Mouse (Mus musculus) limb, embryonic 14.5 days (tissue): ENCODE results near the gene Nelfe. TPM values are rescaled to one million over a fixed set of nuclear protein-coding genes. Genes with fewer than 3 reads are reported as not detected.
A peak's percentile ranks its signal among the peaks of the same experiment; 100 is the strongest.

Experiments used
- ATAC-seq: fragments of 200-750 bp; cut with Nextera tagmentation; 2 replicates; pipeline ENCODE4 v1.8.0; 2017; ENCODE audit warnings: low read depth, moderate number of reproducible peaks, moderate TSS enrichment; ENCODE audit not compliant: low FRiP score
- DNase-seq: peaks from one replicate; pipeline ENCODE4 v3.0.0-alpha.2; 2015; ENCODE audit warnings: low spot score
- H3K27ac ChIP-seq: fragments of 300-500 bp; sonication (generic); replicated peaks from 2 replicates; pipeline ENCODE4 v1.5.1; 2014; ENCODE audit warnings: low read depth, mild to moderate bottlenecking, low read length, moderate library complexity, mixed read lengths
- H3K27me3 ChIP-seq: fragments of 300-500 bp; sonication (generic); 2 replicates; pipeline ENCODE4 v1.6.1; 2014; ENCODE audit warnings: low read length, mixed read lengths; ENCODE audit not compliant: control insufficient read depth, insufficient read depth
- H3K36me3 ChIP-seq: fragments of 300-500 bp; sonication (generic); 2 replicates; pipeline ENCODE4 v1.6.1; 2014; ENCODE audit warnings: mild to moderate bottlenecking, low read length, moderate library complexity, mixed read lengths; ENCODE audit not compliant: control insufficient read depth, insufficient read depth
- H3K4me1 ChIP-seq: fragments of 300-500 bp; sonication (generic); 2 replicates; pipeline ENCODE4 v1.6.1; 2014; ENCODE audit warnings: antibody characterized with exemption, low read length, mixed read lengths; ENCODE audit not compliant: control insufficient read depth, insufficient read depth
- H3K4me2 ChIP-seq: fragments of 300-500 bp; sonication (generic); replicated peaks from 2 replicates; pipeline ENCODE4 v1.6.1; 2014; ENCODE audit warnings: low read depth, mild to moderate bottlenecking, low read length, moderate library complexity; ENCODE audit not compliant: severe bottlenecking
- H3K4me3 ChIP-seq: fragments of 300-500 bp; sonication (generic); replicated peaks from 2 replicates; pipeline ENCODE4 v1.5.1; 2014; ENCODE audit warnings: low read length
- H3K9ac ChIP-seq: fragments of 300-500 bp; sonication (generic); 2 replicates; pipeline ENCODE4 v1.6.1; 2014; ENCODE audit warnings: mild to moderate bottlenecking, low read depth, low read length, moderate library complexity; ENCODE audit not compliant: severe bottlenecking
- H3K9me3 ChIP-seq: fragments of 300-500 bp; sonication (generic); 2 replicates; pipeline ENCODE4 v1.6.1; 2016; ENCODE audit warnings: low read length; ENCODE audit not compliant: control insufficient read depth
- POLR2A ChIP-seq: fragments of 200-500 bp; IDR thresholded peaks from 2 replicates; pipeline ENCODE4 v1.8.0; 2012; ENCODE audit warnings: inconsistent platforms, mild to moderate bottlenecking, moderate library complexity, borderline replicate concordance; ENCODE audit not compliant: insufficient read depth, insufficient read length; ENCODE audit errors: extremely low read depth
- WGBS: fragments of 180-500 bp; shearing (Covaris S2); extraction: QIAGEN DNeasy Blood & Tissue Kit; methylation state at CpG from one replicate; pipeline ENCODE4 v1.1.7; 2014; 5-methylcytosine and 5-hydroxymethylcytosine counted together
- polyA plus RNA-seq, 2 experiments: library from polyadenylated mRNA; depleted of rRNA in 1 of 2; stranded (reverse) in 1 of 2; unstranded in 1 of 2; fragments of >200 nt; fragmentation: Nextera tagmentation in 1 of 2; extraction: Ambion mirVana in 1 of 2; gene quantifications; 2 replicates each; pipeline versions ENCODE4 v1.2.1 to v1.2.3; 2012 to 2014

The Nelfe gene
- polyA plus RNA-seq, 2 experiments = 92.2 to 101 TPM

DNA sequence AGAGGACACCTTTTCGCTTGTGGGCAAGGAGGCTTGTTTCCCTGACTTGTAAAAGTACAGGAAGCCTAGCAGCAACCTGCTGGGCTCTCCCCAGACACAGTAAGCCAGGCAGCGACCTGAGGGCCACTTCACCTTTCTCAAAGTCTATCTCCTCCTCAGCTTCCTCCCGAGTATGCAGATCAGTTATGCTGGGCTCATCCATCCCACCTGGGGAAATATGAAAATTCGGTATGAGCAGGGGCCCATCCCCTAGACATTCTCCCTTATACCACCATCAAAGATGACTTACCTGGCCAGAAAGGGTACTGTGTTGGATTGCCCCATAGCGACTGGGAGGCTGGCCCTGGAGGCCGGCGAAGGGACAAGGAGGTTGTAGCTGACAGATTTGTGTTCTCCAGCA is 2.6 kb upstream of the Nelfe start:
- Histone ChIP-seq H3K4me2 (no peak overlapping the region), H3K27me3 (no peaks in the 10 kb centered on the region), H3K36me3 (peaks cover 58% of the 10 kb centered on the region), H3K9me3 (no peaks in the 10 kb centered on the region), H3K9ac (no peak overlapping the region), H3K4me1 (peaks cover 12% of the 10 kb centered on the region), H3K27ac (no peak overlapping the region), H3K4me3 (no peak overlapping the region)
- no peak for TF ChIP-seq POLR2A
- WGBS = 86% methylated on average over 7 of the region's 7 CpGs
- ATAC-seq (no peak), DNase-seq (no peak)

DNA sequence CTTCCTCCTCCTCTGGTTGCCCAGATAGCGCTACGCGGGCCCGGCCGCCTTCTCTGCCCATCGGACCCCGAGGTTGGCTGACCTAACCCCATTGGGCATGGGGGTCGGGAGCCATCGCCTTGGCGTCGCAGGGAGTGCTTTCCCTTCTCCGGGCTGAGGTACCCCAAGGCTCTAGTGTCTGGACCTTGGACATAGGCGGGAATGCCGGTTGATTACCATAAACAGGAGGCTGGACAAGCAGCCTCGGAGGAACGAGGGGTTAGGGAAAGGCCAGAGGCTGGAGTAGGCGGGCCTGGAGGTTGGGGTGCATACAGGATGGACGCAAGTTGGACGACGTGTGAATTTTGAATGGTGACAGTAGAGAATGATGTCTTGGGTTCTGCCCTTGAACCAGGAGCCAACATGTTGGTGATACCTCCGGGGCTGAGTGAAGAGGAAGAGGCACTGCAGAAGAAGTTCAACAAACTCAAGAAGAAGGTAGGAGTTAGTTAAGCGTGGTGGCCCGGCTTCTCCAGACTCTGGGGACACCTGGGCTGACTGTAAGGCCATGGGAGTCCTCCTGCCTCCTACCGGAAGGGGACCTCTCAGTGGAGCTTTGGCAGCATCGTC is 430 bp downstream of the Nelfe start:
- Histone ChIP-seq H3K9me3 (no peaks in the 10 kb centered on the region), H3K27me3 (no peaks in the 10 kb centered on the region), H3K9ac (peak overlapping the region; percentile 78), H3K4me3 (peak overlapping the region; percentile 91), H3K27ac (0 out of 2 replicates have a peak overlapping the region, but pooled peaks have one; percentile 33), H3K36me3 (peaks cover 56% of the 10 kb centered on the region), H3K4me1 (peaks cover 12% of the 10 kb centered on the region), H3K4me2 (peak overlapping the region; percentile 89)
- no peak for TF ChIP-seq POLR2A
- 2% methylated on average over 25 of the region's 25 CpGs for WGBS
- DNase-seq (no peak), ATAC-seq (no peak; the same call in 1 of the 2 replicates)

DNA sequence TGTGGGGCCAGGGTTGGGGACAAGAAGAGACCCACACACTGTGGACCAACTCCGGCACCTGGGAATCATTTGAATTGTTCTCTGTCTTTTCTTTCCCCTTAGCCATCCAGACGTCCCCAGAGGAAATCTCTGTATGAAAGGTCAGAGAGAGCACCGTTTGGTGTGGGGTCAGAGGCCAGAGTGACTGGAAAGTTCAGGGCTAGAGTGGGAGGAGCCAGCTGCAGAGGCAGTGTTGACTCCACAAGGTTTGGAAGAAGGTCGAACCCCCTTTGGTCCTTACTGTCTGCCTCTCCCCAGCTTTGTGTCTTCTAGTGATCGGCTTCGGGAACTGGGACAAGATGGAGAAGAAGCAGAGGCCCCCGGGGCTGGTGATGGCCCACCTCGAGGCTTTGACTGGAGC is 3.3 kb downstream of the Nelfe start:
- Histone ChIP-seq H3K27ac (no peak overlapping the region), H3K27me3 (no peaks in the 10 kb centered on the region), H3K4me3 (no peak overlapping the region), H3K9ac (no peak overlapping the region), H3K4me2 (no peak overlapping the region), H3K4me1 (peaks cover 12% of the 10 kb centered on the region), H3K9me3 (no peaks in the 10 kb centered on the region), H3K36me3 (peaks cover 46% of the 10 kb centered on the region)
- DNase-seq (no peak), ATAC-seq (no peak)
- TF ChIP-seq POLR2A = no peak
- WGBS = 73% methylated on average over 8 of the region's 8 CpGs

DNA sequence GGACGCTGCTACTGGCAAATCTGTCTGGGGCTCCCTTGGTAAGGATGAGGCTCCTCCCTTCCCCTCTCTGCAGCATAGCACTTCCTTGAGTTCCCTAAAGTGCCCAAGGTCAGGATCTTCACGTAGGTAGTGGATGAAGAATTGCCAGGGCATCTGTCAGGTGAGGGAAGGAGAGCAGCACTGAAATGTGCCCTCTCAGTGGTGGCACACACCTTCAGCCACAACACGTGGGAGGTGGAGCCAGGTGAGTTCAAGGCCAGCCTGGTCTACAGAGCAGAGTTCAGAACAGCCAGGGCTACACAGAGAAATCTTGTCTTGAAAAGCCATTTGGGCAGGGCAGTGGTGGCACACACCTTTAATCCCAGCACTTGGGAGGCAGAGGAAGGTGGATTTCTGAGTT is 4.6 kb downstream of the Nelfe start:
- Histone ChIP-seq H3K9me3 (no peaks in the 10 kb centered on the region), H3K27me3 (no peaks in the 10 kb centered on the region), H3K4me3 (no peak overlapping the region), H3K27ac (no peak overlapping the region), H3K36me3 (peaks cover 46% of the 10 kb centered on the region), H3K4me2 (no peak overlapping the region), H3K4me1 (peaks cover 8% of the 10 kb centered on the region), H3K9ac (no peak overlapping the region)
- WGBS = 81% methylated on average over 3 of the region's 3 CpGs
- TF ChIP-seq POLR2A = no peak
- ATAC-seq (no peak), DNase-seq (no peak)

DNA sequence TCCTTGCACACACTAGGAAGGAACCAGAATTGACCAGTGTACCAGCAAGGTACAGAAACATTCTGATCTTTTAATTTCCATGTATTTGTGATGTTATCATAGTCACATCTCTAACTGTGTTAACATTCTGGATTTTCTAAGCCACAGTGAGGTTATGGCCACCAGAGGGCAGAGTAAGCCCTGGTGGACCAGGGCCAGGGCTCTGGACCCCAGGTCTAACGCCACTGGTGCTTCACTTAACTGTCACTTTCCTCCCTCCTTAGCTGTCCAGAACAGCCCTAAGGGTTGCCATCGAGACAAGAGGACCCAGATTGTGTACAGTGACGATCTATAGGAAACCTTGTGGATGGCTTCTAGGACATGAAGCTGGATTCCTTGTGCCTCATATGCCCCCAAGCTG is 5.6 kb downstream of the Nelfe start:
- H3K9ac ChIP-seq = no peak overlapping the region

More for the DNA sequence above, 5.6 kb downstream of the Nelfe start:
- 33% methylated on average over 3 of the region's 3 CpGs for WGBS
- ATAC-seq = peak; percentile 24; the same call in 1 of the 2 replicates
- H3K27ac ChIP-seq = no peak overlapping the region
- no peaks in the 10 kb centered on the region for H3K9me3 ChIP-seq
- no peak overlapping the region for H3K4me2 ChIP-seq
- H3K27me3 ChIP-seq = no peaks in the 10 kb centered on the region
- no peak overlapping the region for H3K4me3 ChIP-seq
- H3K4me1 ChIP-seq = peaks cover 6% of the 10 kb centered on the region
- peaks cover 46% of the 10 kb centered on the region for H3K36me3 ChIP-seq
- TF ChIP-seq POLR2A = no peak
- DNase-seq = peak; percentile 37
